Mouse (Mus musculus): Measurements from ENCODE around the gene Rab31.

DNA sequence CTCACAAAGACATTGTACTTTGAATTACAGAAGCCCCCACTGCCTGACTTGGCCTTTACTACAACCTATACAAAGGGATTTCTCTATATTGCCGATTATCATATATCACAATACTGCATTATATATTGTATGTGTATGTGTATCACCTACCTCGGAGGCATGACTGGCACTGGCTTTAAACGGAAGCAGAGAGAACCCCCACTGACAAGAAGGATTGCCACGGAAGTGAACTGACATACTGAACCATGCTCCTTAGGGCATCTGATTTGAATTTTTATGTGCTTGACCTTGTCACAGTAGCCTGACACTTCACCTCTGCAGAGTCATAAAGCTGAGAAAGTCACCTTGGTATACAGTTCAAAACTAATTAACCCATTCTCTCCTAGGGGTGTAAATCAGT is 29.6 kb downstream of the Rab31 start:
- TF ChIP-seq USF1 (IDR thresholded peaks at IDR 0.05; ENCODE audit: low read depth, low read length) (no peak), CTCF (conservative IDR thresholded peaks at IDR 0.05 in 1 of 2, IDR thresholded peaks at IDR 0.05 in 1 of 2; ENCODE audit: low read depth in 2 of 2, low read length in 2 of 2) (no peak), POLR2AphosphoS2 (IDR thresholded peaks at IDR 0.05; ENCODE audit: low read depth, low read length) (no peak), KAT2A (IDR thresholded peaks at IDR 0.05; ENCODE audit: insufficient replicate concordance, low read length) (no peak), POLR2A (IDR thresholded peaks at IDR 0.05; ENCODE audit: low read depth, low read length) (no peak), BHLHE40 (IDR thresholded peaks at IDR 0.05; ENCODE audit: low read depth, low read length) (no peak), EP300 (IDR thresholded peaks at IDR 0.05; ENCODE audit: low read length) (no peak), USF2 (conservative IDR thresholded peaks at IDR 0.05; ENCODE audit: low read depth, low read length) (no peak), MAX (IDR thresholded peaks at IDR 0.05; ENCODE audit: low read length) (no peak), CHD1 (IDR thresholded peaks at IDR 0.05; ENCODE audit: low read depth, low read length) (no peak)

Data from CH12.LX (cell line).